In genomic region chr8:120382436-120383203, GRCm38 (mm10) we compare ENCODE assay signal across 9 mouse cellular contexts.
DNase-seq lines count a peak whose midpoint lies in the region; ATAC-seq and TF ChIP-seq lines count a peak whose summit lies in the region.
"Had no signal": no experiment of that assay in that cellular context is flagged by ENCODE, and none has a peak within 500 bp of the region (broad histone marks: within the 10 kb centered on the region; RNA-seq: fewer than 3 reads in every experiment).

No protein-coding gene starts in this region.

- H3K36me3 ChIP-seq in forebrain, embryonic 15.5 days: no peaks in the 10 kb centered on the region
- no peaks in the 10 kb centered on the region for H3K36me3 ChIP-seq in heart, postnatal 0 days (replicated peaks; ENCODE audit: control insufficient read depth, insufficient read depth, low read length)
- H3K36me3 ChIP-seq in lung, embryonic 15.5 days: no peaks in the 10 kb centered on the region
- H3K36me3 ChIP-seq: limb, embryonic 12.5 days had no signal

- TF ChIP-seq EP300 in heart, postnatal 0 days (IDR thresholded peaks at IDR 0.05; ENCODE audit: low read depth): peak; percentile 88

- TF ChIP-seq CTCF in heart, postnatal 0 days (IDR thresholded peaks at IDR 0.05; ENCODE audit: low read depth): no peak

- H3K27me3 ChIP-seq in forebrain, embryonic 15.5 days: no peaks in the 10 kb centered on the region
- H3K27me3 ChIP-seq in heart, postnatal 0 days (ENCODE audit: control insufficient read depth, insufficient read depth, low read length): no peaks in the 10 kb centered on the region
- H3K27me3 ChIP-seq in lung, embryonic 15.5 days: no peaks in the 10 kb centered on the region

- H3K4me1 ChIP-seq in forebrain, embryonic 15.5 days: peaks cover 56% of the 10 kb centered on the region
- peaks cover 49% of the 10 kb centered on the region for H3K4me1 ChIP-seq in heart, postnatal 0 days (ENCODE audit: control insufficient read depth, insufficient read depth)
- H3K4me1 ChIP-seq in lung, embryonic 15.5 days: peaks cover 43% of the 10 kb centered on the region

- 0 out of 2 replicates have a peak overlapping the region, but pooled peaks have one; percentile 13 for H3K9ac ChIP-seq in forebrain, embryonic 15.5 days (replicated peaks)
- peak overlapping the region; percentile 26; the same call in 1 of the 2 replicates for H3K9ac ChIP-seq in heart, postnatal 0 days (replicated peaks; ENCODE audit: low read depth, low read length)
- H3K9ac ChIP-seq in lung, embryonic 15.5 days: no peak overlapping the region; the same call in 1 of the 2 replicates
- H3K9ac ChIP-seq: limb, embryonic 12.5 days had no signal

- peak; percentile 93 for ATAC-seq in forebrain, embryonic 15.5 days (replicated peaks)
- ATAC-seq in heart, postnatal 0 days (ENCODE audit: insufficient read depth, low read depth): peak; percentile 94
- ATAC-seq in lung, embryonic 15.5 days (ENCODE audit: borderline replicate concordance, extremely low read depth, low FRiP score, low TSS enrichment): peak; percentile 90

- DNase-seq in retina, adult 2 months (ENCODE audit: low read depth, low spot score): peak; percentile 23
- DNase-seq in retina, embryonic 14.5 days (ENCODE audit: low spot score): no peak
- peak; percentile 95 for DNase-seq in heart, postnatal 0 days (ENCODE audit: low spot score)
- peak; percentile 69 to 83 for DNase-seq in kidney, postnatal 36 days
- peak; percentile 43 for DNase-seq in retina, postnatal 7 days (ENCODE audit: low read depth, low spot score)
- no peak for DNase-seq in natural killer cell, adult 2 months (ENCODE audit: low spot score in 2 of 2)

- 34% methylated on average over 19 of the region's 19 CpGs for WGBS in forebrain, embryonic 15.5 days
- 22% methylated on average over 19 of the region's 19 CpGs for WGBS in heart, postnatal 0 days
- 38% methylated on average over 19 of the region's 19 CpGs for WGBS in lung, embryonic 15.5 days

- H3K4me3 ChIP-seq in forebrain, embryonic 15.5 days: no peak overlapping the region
- no peak overlapping the region for H3K4me3 ChIP-seq in heart, postnatal 0 days (ENCODE audit: low read depth, low read length)
- H3K4me3 ChIP-seq in lung, embryonic 15.5 days: no peak overlapping the region
- H3K4me3 ChIP-seq: limb, embryonic 12.5 days had no signal

- H3K9me3 ChIP-seq in forebrain, embryonic 15.5 days: no peaks in the 10 kb centered on the region
- H3K9me3 ChIP-seq in heart, postnatal 0 days (replicated peaks; ENCODE audit: control insufficient read depth, low read length): no peaks in the 10 kb centered on the region
- H3K9me3 ChIP-seq in lung, embryonic 15.5 days: no peaks in the 10 kb centered on the region

- H3K27ac ChIP-seq in forebrain, embryonic 15.5 days (replicated peaks): peak overlapping the region; percentile 89
- H3K27ac ChIP-seq in heart, postnatal 0 days (ENCODE audit: low read depth): peak overlapping the region; percentile 94
- H3K27ac ChIP-seq in lung, embryonic 15.5 days: peak overlapping the region; percentile 92

- H3K4me2 ChIP-seq in forebrain, embryonic 15.5 days (replicated peaks): no peak overlapping the region
- H3K4me2 ChIP-seq in heart, postnatal 0 days (ENCODE audit: low read depth, low read length): no peak overlapping the region
- H3K4me2 ChIP-seq in lung, embryonic 15.5 days: peak overlapping the region; percentile 26
- H3K4me2 ChIP-seq: limb, embryonic 12.5 days had no signal

Comparison
In these comparisons a context has a peak if more than half of its experiments do, and no peak if none do; other contexts are left out.
1. DNase-seq: peak in retina, adult 2 months (single experiment), heart, postnatal 0 days (single experiment), kidney, postnatal 36 days (2 of 2) and retina, postnatal 7 days (single experiment); none in retina, embryonic 14.5 days (single experiment) and natural killer cell, adult 2 months (0 of 2).
2. Peak in every context shown above with its lines, with median percentiles within 50 percentile points of each other: ATAC-seq and H3K27ac ChIP-seq.